Mouse (Mus musculus) hematopoietic multipotent progenitor cell, adult 10-12 weeks (in vitro differentiated cells): Measurements from ENCODE around the gene Aip. TPM values are rescaled to one million over a fixed set of nuclear protein-coding genes. Genes with fewer than 3 reads are reported as not detected.

Experiments used
- polyA plus RNA-seq: library from polyadenylated mRNA; stranded (reverse); fragments of >175 nt; gene quantifications from 2 replicates; pipeline ENCODE4 v1.2.3, GENCODE M21; 2012; ENCODE audit warnings: low replicate concordance

The Aip gene
- polyA plus RNA-seq: 166 and 283 TPM in 2 replicates

GRCm38 (mm10) chr19:4125741-4126696 lies at the start of gene Aip:
TSS of gene Aip (minus strand) at chr19:4125858.

GRCm38 (mm10) chr19:4162646-4163542 lies 37.2 kb upstream of the Aip start, which contains the start of gene Rps6kb2:
TSS of gene Rps6kb2 (minus strand) at chr19:4163354.

GRCm38 (mm10) chr19:4153232-4153654 lies 27.6 kb upstream of the Aip start, which contains the start of gene Ptprcap:
TSS of gene Ptprcap (plus strand) at chr19:4153604.

DNA sequence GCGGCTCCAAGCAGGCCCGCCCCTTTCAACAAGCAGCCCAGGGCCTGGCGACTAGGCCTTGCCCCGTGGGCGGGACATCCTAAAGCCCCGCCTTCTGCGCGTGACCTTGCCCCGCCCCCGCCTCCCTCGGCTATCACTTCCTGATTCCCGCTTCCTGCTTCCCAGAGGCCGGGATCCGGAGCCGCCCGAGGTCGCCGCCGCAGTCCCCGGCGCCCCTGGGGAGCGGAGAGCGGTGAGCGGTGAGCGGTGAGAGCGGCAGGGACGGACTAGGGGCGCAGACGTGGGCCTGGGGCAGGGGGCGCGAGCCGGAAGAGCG lies 22.8 kb upstream of the Aip start, which contains the start of gene Coro1b:
TSS of gene Coro1b (plus strand) at position 129 of the 316 bp plus-strand sequence.

DNA sequence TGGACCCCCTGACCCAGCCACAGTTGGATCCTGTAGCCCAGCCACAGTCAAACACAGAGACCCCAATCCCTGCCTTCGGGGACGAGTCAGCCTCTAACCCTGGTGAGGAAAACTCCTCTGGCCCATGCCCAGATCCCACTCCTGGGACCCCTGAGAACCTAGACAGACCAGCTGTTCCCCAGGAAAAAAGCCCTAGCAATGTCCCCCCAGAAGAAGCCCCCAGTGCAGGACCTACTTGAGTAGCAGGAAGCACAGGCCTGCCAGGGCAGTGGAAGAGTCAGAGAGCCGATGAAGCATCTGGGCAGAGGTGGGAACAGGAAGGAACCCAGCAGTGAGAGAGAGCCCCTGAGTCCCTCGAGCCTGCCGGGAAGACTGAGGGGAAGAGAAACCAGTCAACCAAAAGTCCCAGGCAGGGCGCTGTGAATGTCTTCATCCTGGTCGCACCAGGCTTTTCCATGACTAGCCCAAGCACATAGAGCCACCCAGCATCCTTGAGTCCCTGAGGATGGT lies 18.2 kb upstream of the Aip start, which contains the start of gene Cabp4:
TSS of gene Cabp4 (minus strand) at position 275 of the 510 bp plus-strand sequence.

GRCm38 (mm10) chr19:4139446-4139845 lies 13.8 kb upstream of the Aip start, which contains the start of gene Gpr152:
TSS of gene Gpr152 (plus strand) at chr19:4139787.

DNA sequence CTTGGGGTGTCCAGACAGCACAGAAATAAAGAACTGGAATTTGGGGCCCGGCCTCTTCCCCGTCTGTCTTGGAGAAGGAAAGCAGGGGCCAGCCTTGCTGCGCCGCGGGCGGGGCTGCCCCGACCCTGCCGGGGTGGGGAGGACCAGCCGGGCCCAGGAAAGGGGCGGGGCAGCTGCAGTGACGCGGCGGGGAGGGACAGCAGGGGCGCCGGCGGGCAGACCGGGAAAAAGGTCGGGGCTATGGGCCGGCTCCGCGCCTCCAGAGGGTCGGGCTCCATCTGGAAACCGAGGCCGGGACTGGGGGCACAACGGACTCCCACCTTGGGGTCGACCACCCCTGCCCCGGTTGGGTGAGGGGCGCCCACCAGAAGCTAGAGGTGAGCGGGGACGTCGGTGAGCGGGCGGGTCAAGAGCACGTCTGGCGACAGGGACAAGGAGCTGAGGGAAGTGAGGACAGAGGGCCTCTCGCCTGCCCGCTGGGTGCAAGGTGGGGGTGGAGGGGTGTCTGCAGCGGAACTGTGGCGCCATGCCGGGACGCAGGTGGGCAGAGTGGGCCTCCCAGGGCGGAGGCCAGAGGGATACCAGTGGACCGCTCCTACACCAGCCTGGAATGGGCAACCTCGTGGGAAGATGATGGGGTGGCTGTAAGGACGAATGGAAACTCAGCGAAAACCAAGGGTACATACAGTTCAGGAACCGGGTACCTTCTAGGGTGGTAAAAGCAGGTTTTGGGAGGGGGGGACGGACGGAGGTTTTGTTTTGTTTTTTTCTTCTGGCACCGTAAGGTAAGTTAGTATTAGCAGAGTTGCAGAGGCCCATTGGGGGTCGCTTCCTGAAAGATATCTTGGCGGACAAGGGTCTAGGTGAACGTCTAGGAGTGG lies 25.6 kb downstream of the Aip start, which contains the start of gene Pitpnm1:
TSS of gene Pitpnm1 (plus strand) at position 162 of the 881 bp plus-strand sequence.

GRCm38 (mm10) chr19:4096642-4097440 lies 28.8 kb downstream of the Aip start, which contains the start of gene Cdk2ap2:
TSS of gene Cdk2ap2 (plus strand) at chr19:4097182.

GRCm38 (mm10) chr19:4081394-4081793 lies 44.3 kb downstream of the Aip start, which contains the start of gene Cabp2:
TSS of gene Cabp2 (plus strand) at chr19:4081578.

Other genes starting within 250 kb of the Aip start
- 168 and 319 TPM in 2 replicates for gene Tcirg1, start 218.7 kb downstream of the Aip start, polyA plus RNA-seq
- gene Ndufs8, start 213.1 kb downstream of the Aip start, polyA plus RNA-seq: 14.4 and 178 TPM in 2 replicates
- gene Aldh3b1, start 196.1 kb downstream of the Aip start, polyA plus RNA-seq: 12.9 and 17.0 TPM in 2 replicates
- gene Unc93b1, start 190.7 kb downstream of the Aip start, polyA plus RNA-seq: 560 and 780 TPM in 2 replicates
- gene Aldh3b3, start 167.2 kb downstream of the Aip start, polyA plus RNA-seq: 0.03 TPM in 1 of 2 replicates, not detected in the other
- gene Aldh3b2, start 153.5 kb downstream of the Aip start, polyA plus RNA-seq: 0.14 and 1.1 TPM in 2 replicates
- gene Acy3, start 139.3 kb downstream of the Aip start, polyA plus RNA-seq: 0.24 and 2.2 TPM in 2 replicates
- not detected in 2 replicates for gene Tbx10, start 133.1 kb downstream of the Aip start, polyA plus RNA-seq
- gene Nudt8, start 125.3 kb downstream of the Aip start, polyA plus RNA-seq: 15.0 and 27.5 TPM in 2 replicates
- gene Gm49405, start 125.2 kb downstream of the Aip start, polyA plus RNA-seq: 6.1 and 8.0 TPM in 2 replicates
- 8.9 and 23.7 TPM in 2 replicates for gene Doc2g, start 122.5 kb downstream of the Aip start, polyA plus RNA-seq
- gene Ndufv1, start 113.1 kb downstream of the Aip start, polyA plus RNA-seq: 57.0 and 132 TPM in 2 replicates
- gene Gstp1, start 87.9 kb downstream of the Aip start, polyA plus RNA-seq: 64.6 and 210 TPM in 2 replicates
- gene Gstp2, start 79.8 kb downstream of the Aip start, polyA plus RNA-seq: 0.47 and 0.56 TPM in 2 replicates
- 8.4 and 10.8 TPM in 2 replicates for gene Gstp3, start 66.3 kb downstream of the Aip start, polyA plus RNA-seq
- gene Cabp2, start 44.3 kb downstream of the Aip start, polyA plus RNA-seq: not detected in 2 replicates
- gene Cdk2ap2, start 28.7 kb downstream of the Aip start, polyA plus RNA-seq: 251 and 401 TPM in 2 replicates
- 226 and 266 TPM in 2 replicates for gene Pitpnm1, start 25.9 kb downstream of the Aip start, polyA plus RNA-seq
- 0.06 TPM in 1 of 2 replicates, not detected in the other for gene Gpr152, start 13.9 kb upstream of the Aip start, polyA plus RNA-seq
- 2.9 and 3.2 TPM in 2 replicates for gene Cabp4, start 18.2 kb upstream of the Aip start, polyA plus RNA-seq
- gene Coro1b, start 22.8 kb upstream of the Aip start, polyA plus RNA-seq: 197 and 258 TPM in 2 replicates
- 1,796 and 2,730 TPM in 2 replicates for gene Ptprcap, start 27.7 kb upstream of the Aip start, polyA plus RNA-seq
- 46.3 and 105 TPM in 2 replicates for gene Rps6kb2, start 37.5 kb upstream of the Aip start, polyA plus RNA-seq
- 40.4 and 54.0 TPM in 2 replicates for gene Carns1, start 49.6 kb upstream of the Aip start, polyA plus RNA-seq
- 638 and 694 TPM in 2 replicates for gene Tbc1d10c, start 65.4 kb upstream of the Aip start, polyA plus RNA-seq
- gene Ppp1ca, start 66.2 kb upstream of the Aip start, polyA plus RNA-seq: 456 and 607 TPM in 2 replicates
- 45.2 and 49.9 TPM in 2 replicates for gene Rad9a, start 75.8 kb upstream of the Aip start, polyA plus RNA-seq
- gene Clcf1, start 88.4 kb upstream of the Aip start, polyA plus RNA-seq: 130 and 210 TPM in 2 replicates
- 0.75 and 163 TPM in 2 replicates for gene AC109138.7, start 88.5 kb upstream of the Aip start, polyA plus RNA-seq
- gene Pold4, start 106.0 kb upstream of the Aip start, polyA plus RNA-seq: 157 and 158 TPM in 2 replicates
- 27.8 and 60.7 TPM in 2 replicates for gene Ssh3, start 143.3 kb upstream of the Aip start, polyA plus RNA-seq
- 25.1 and 46.7 TPM in 2 replicates for gene Ankrd13d, start 157.3 kb upstream of the Aip start, polyA plus RNA-seq
- 1,315 and 1,512 TPM in 2 replicates for gene Grk2, start 180.4 kb upstream of the Aip start, polyA plus RNA-seq